Mouse (Mus musculus) stomach, postnatal 0 days (tissue): ENCODE data around the gene Rabgef1.

Experiments used
- CTCF ChIP-seq: IDR thresholded peaks from 2 replicates; pipeline ENCODE4 v1.5.1; 2016; ENCODE audit warnings: antibody characterized with exemption, low read depth, mild to moderate bottlenecking, moderate library complexity
- EP300 ChIP-seq: optimal IDR thresholded peaks from 2 replicates; pipeline ENCODE3; 2016; ENCODE audit warnings: antibody characterized with exemption

DNA sequence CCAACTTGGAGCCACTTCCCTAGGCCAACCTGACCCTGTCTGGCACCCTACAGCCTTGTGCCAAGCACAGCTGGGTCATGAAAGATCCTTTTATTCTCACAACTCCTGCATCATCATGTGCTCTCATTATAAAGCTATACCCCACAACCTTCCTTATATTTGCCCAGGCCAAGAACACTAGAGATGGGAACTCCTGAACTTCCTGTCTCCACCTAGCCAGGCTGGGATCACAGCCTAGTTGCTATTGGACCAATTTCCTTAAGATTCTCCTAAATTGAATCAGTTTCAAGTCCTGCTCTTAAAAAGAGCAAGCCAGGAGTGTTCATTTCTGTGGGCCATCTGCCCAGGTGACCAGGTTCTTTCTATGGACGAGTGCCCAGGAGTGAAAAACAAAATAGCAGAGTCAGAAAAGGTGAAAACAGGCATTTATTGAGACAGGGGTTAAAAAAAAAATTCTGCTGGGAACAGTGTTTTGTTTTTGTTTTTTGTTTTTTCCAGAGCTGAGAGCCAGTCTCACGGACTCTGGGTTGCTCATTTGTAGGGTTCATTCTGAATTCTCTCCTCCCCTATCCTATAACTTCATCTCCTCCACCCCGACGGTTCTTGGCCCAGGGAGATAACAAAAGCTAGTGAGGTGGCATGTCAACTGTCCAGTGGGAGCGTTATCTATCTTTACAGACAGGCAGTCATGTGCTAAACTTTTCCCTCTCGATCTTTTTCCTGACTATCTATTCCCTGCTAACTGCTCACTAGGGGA is 754 bp upstream of the Rabgef1 start:
- no peak for TF ChIP-seq CTCF
- no peak for TF ChIP-seq EP300
